Mouse (Mus musculus) kidney, adult 8-10 months (tissue): ENCODE results near the gene Gpank1.

Source experiments
- DNase-seq, 2 experiments: peaks; one replicate each; pipeline ENCODE4 v3.0.0; 2022

Gene Gpank1

GRCm38 (mm10) chr17:35162730-35163129 is 41.5 kb downstream of the Gpank1 start:
- DNase-seq, result peak; percentile 51 to 57

- DNase-seq, result peak in 1 of 2 experiments; percentile 28
Observed at GRCm38 (mm10) chr17:35163326-35164081, 42.2 kb downstream of the Gpank1 start.

- DNase-seq, result no peak
Observed at GRCm38 (mm10) chr17:35164218-35164567, 42.9 kb downstream of the Gpank1 start.

GRCm38 (mm10) chr17:35164568-35165450 is 43.6 kb downstream of the Gpank1 start, which contains the start of gene Prrc2a:
Gene Prrc2a (minus strand): TSS chr17:35164897.
- DNase-seq, result peak; percentile 97 to 99

- DNase-seq, result peak in 1 of 2 experiments; percentile 28
Observed at GRCm38 (mm10) chr17:35165451-35166155, 44.3 kb downstream of the Gpank1 start.

- peak; percentile 82 for DNase-seq
Observed at GRCm38 (mm10) chr17:35166352-35167035, 45.2 kb downstream of the Gpank1 start.

GRCm38 (mm10) chr17:35167794-35168193 is 46.5 kb downstream of the Gpank1 start:
- DNase-seq, result no peak

- no peak for DNase-seq
Observed at GRCm38 (mm10) chr17:35168541-35169207, 47.4 kb downstream of the Gpank1 start.

- no peak for DNase-seq
Observed at GRCm38 (mm10) chr17:35172445-35173234, 51.4 kb downstream of the Gpank1 start.

GRCm38 (mm10) chr17:35173329-35173728 is 52.1 kb downstream of the Gpank1 start:
- no peak for DNase-seq
